ENCODE assay signal across 8 mouse cellular contexts in genomic region chr19:6067724-6068415, GRCm38 (mm10). TPM values are rescaled to one million over a fixed set of nuclear protein-coding genes. Genes with fewer than 3 reads are reported as not detected.
DNase-seq lines count a peak whose midpoint lies in the region; ATAC-seq and TF ChIP-seq lines count a peak whose summit lies in the region.

Tm7sf2 (minus strand) TSS chr19:6068373.

- no peaks in the 10 kb centered on the region for H3K9me3 ChIP-seq in hindbrain, embryonic 12.5 days (replicated peaks)

- peaks cover 31% of the 10 kb centered on the region for H3K36me3 ChIP-seq in hindbrain, embryonic 12.5 days

- WGBS in hindbrain, embryonic 12.5 days: 7% methylated on average over 33 of the region's 33 CpGs

- H3K4me2 ChIP-seq in hindbrain, embryonic 12.5 days (replicated peaks): peak within 1 kb of the TSS; percentile 96

- no peak for DNase-seq in Patski (ENCODE audit: low read depth, low spot score)
- peak; percentile 91 to 95 for DNase-seq in cerebellum, postnatal 10 days
- DNase-seq in frontal cortex, postnatal 14 days (ENCODE audit: low spot score in 2 of 2): peak; percentile 81 to 85
- DNase-seq in layer of hippocampus, postnatal 14 days (ENCODE audit: low spot score in 2 of 2): peak; percentile 86 to 93
- DNase-seq in lung, postnatal 14 days: peak; percentile 90
- peak; percentile 92 for DNase-seq in retina, embryonic 14.5 days (ENCODE audit: low spot score)
- DNase-seq in thymus, postnatal 4 days: peak; percentile 89

- POLR2A ChIA-PET in Patski (lab: Charles Lee): interaction anchor here (1.6 kb wide), 2 partner anchors 9 to 12 kb away, joined by 5 to 6 read pairs; partner anchors contain the start of genes Tmem262 and Vps51

- peaks cover 36% of the 10 kb centered on the region for H3K4me1 ChIP-seq in hindbrain, embryonic 12.5 days

- peak; percentile 58 for ATAC-seq in Patski
- peak; percentile 91 for ATAC-seq in hindbrain, embryonic 12.5 days (ENCODE audit: low FRiP score)

- peak within 1 kb of the TSS; percentile 93 for H3K27ac ChIP-seq in hindbrain, embryonic 12.5 days

- in situ Hi-C loops in Patski (cut with MboI; ENCODE audit: low pct_unique_long_range_greater_than_20kb): no loop called here

- H3K27me3 ChIP-seq in Patski: no peaks in the 10 kb centered on the region
- no peaks in the 10 kb centered on the region for H3K27me3 ChIP-seq in hindbrain, embryonic 12.5 days

- CTCF ChIA-PET in Patski (lab: Charles Lee): interaction anchor here (0.8 to 2.9 kb wide), 10 partner anchors 9 to 191 kb away, joined by 3 to 27 read pairs (median 6); partner anchors contain the start of genes Arl2, Batf2, Cdca5 and Tmem262

- TF ChIP-seq CTCF in Patski (IDR thresholded peaks at IDR 0.05): no peak

- H3K4me3 ChIP-seq in hindbrain, embryonic 12.5 days: peak within 1 kb of the TSS; percentile 51

- peak within 1 kb of the TSS; percentile 78 for H3K9ac ChIP-seq in hindbrain, embryonic 12.5 days

RNA-seq across cellular contexts. Expression of gene Tm7sf2, which starts in this region (rescaled TPM):
- polyA plus RNA-seq in Patski (2021): 21.5 TPM
- 38.0 and 40.3 TPM in 2 replicates for polyA plus RNA-seq in hindbrain, embryonic 12.5 days (2016; fragmentation: Nextera tagmentation; extraction: Ambion mirVana)
- 10 to 100 TPM; 40.1 to 44.2 TPM for total RNA-seq in layer of hippocampus, postnatal 14 days (2021)
